Mouse (Mus musculus) cerebellum, adult 2 months (tissue): ENCODE data around the gene Ppip5k2.

ENCODE experiments used
- CTCF ChIP-seq: fragments of 200-500 bp; IDR thresholded peaks from 2 replicates; pipeline ENCODE4 v1.5.1; 2011; ENCODE audit warnings: low read depth, mild to moderate bottlenecking, control low read depth, low read length, moderate library complexity, borderline replicate concordance; ENCODE audit not compliant: insufficient read depth
- POLR2A ChIP-seq: fragments of 200-500 bp; IDR thresholded peaks from 2 replicates; pipeline ENCODE4 v1.6.1; 2011; ENCODE audit warnings: low read length, control low read depth, borderline replicate concordance; ENCODE audit not compliant: insufficient read depth

- TF ChIP-seq CTCF (no peak), POLR2A (no peak)
These were observed 40.9 kb downstream of the Ppip5k2 start for GRCm38 (mm10) chr1:97729339-97729738.
